In the genomic region with DNA sequence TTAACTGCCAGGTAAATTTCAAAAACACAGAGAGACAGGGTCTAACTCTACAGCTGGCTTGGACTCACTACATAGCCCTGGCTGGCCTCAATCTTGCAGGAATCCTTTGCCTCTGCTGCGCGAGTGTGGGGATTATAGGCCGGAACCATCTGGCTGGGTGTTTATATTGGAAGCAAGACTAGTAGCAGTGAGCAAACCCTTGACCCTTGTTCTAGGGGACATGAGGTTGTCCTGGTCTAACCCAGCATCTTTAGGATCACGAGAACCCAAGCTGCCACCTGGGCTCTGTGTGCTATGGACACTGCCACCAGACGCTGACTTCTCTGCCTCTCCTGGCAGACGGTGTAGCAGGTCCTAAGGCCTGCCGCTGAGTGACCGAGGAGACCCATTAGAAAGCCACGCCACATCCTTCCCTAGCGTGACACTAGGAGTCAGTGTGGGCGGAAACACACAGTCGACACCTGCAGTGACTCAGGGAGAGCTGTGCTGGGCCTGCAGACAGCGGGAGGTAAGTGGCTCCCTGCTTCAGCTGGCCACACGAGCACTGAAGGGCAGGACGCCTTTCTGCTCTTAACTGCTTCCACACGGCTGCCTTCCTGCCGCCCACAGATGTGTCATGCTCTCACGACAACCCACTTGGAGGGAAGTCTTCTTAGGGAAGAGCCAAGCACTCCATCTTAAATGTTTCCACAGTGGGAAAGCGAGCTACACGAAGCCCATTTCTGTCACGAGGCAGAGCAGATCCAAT, we compare ENCODE assay signal across 12 mouse cellular contexts. TPM values are rescaled to one million over a fixed set of nuclear protein-coding genes. Genes with fewer than 3 reads are reported as not detected.
DNase-seq lines count a peak whose midpoint lies in the region; ATAC-seq lines count a peak whose summit lies in the region.
"Had no signal": no experiment of that assay in that cellular context is flagged by ENCODE, and none has a peak within 500 bp of the region (broad histone marks: within the 10 kb centered on the region; RNA-seq: fewer than 3 reads in every experiment).

No protein-coding gene starts in this region.

- peak; percentile 68 for ATAC-seq in megakaryocyte, adult 5-6 weeks (ENCODE audit: poor library complexity, severe bottlenecking)
- ATAC-seq in midbrain, embryonic 14.5 days (ENCODE audit: low FRiP score, low TSS enrichment): no peak
- ATAC-seq in midbrain, embryonic 15.5 days (replicated peaks): no peak
- ATAC-seq: intestine, embryonic 16.5 days; liver, embryonic 12.5 days had no signal

- H3K9me3 ChIP-seq in midbrain, embryonic 14.5 days (ENCODE audit: control insufficient read depth, low read length): no peaks in the 10 kb centered on the region
- H3K9me3 ChIP-seq in midbrain, embryonic 15.5 days: no peaks in the 10 kb centered on the region
- H3K9me3 ChIP-seq: liver, embryonic 12.5 days; neural tube, embryonic 12.5 days had no signal

- H3K27me3 ChIP-seq in midbrain, embryonic 14.5 days (ENCODE audit: control insufficient read depth, insufficient read depth, low read length): no peaks in the 10 kb centered on the region
- H3K27me3 ChIP-seq in midbrain, embryonic 15.5 days (replicated peaks): no peaks in the 10 kb centered on the region
- H3K27me3 ChIP-seq: liver, embryonic 12.5 days; neural tube, embryonic 12.5 days had no signal

- intact Hi-C loops in gastrocnemius, postnatal 14 days (cut with DNase I; ENCODE audit: low total_unique reads): no loop called here

- no peak overlapping the region for H3K9ac ChIP-seq in midbrain, embryonic 14.5 days (replicated peaks; ENCODE audit: low read length)
- H3K9ac ChIP-seq in midbrain, embryonic 15.5 days: no peak overlapping the region
- H3K9ac ChIP-seq: liver, embryonic 12.5 days; neural tube, embryonic 12.5 days had no signal

- H3K4me3 ChIP-seq in midbrain, embryonic 14.5 days (replicated peaks; ENCODE audit: low read depth, low read length): no peak overlapping the region
- no peak overlapping the region for H3K4me3 ChIP-seq in midbrain, embryonic 15.5 days
- H3K4me3 ChIP-seq: erythroblast, embryonic 14.5 days; liver, embryonic 12.5 days; neural tube, embryonic 12.5 days had no signal

- H3K27ac ChIP-seq in midbrain, embryonic 14.5 days (replicated peaks; ENCODE audit: low read depth, low read length): no peak overlapping the region
- no peak overlapping the region for H3K27ac ChIP-seq in midbrain, embryonic 15.5 days
- H3K27ac ChIP-seq: liver, embryonic 12.5 days; neural tube, embryonic 12.5 days had no signal

- H3K4me2 ChIP-seq in midbrain, embryonic 14.5 days (ENCODE audit: low read length): no peak overlapping the region
- H3K4me2 ChIP-seq in midbrain, embryonic 15.5 days: no peak overlapping the region
- H3K4me2 ChIP-seq: liver, embryonic 12.5 days; neural tube, embryonic 12.5 days had no signal

- DNase-seq in gastrocnemius, postnatal 14 days: peak; percentile 24
- DNase-seq in gastrocnemius, adult 8-10 months (ENCODE audit: low spot score in 2 of 2): no peak
- DNase-seq in right cerebral cortex, postnatal 25 days: peak; percentile 28
- no peak for DNase-seq in right cerebral cortex, postnatal 14 days
- DNase-seq in thymus, postnatal 4 days: peak; percentile 57
- DNase-seq in midbrain, embryonic 14.5 days: no peak

- H3K36me3 ChIP-seq in midbrain, embryonic 14.5 days (ENCODE audit: control insufficient read depth, insufficient read depth, low read length): peaks cover 18% of the 10 kb centered on the region
- no peaks in the 10 kb centered on the region; the same call in 1 of the 2 replicates for H3K36me3 ChIP-seq in midbrain, embryonic 15.5 days (replicated peaks)

- no peaks in the 10 kb centered on the region for H3K4me1 ChIP-seq in midbrain, embryonic 14.5 days (ENCODE audit: control insufficient read depth, insufficient read depth, low read length)
- H3K4me1 ChIP-seq in midbrain, embryonic 15.5 days: no peaks in the 10 kb centered on the region; the same call in 1 of the 2 replicates
- H3K4me1 ChIP-seq: neural tube, embryonic 12.5 days had no signal

- 87% methylated on average over 21 of the region's 21 CpGs for WGBS in midbrain, embryonic 14.5 days
- WGBS in midbrain, embryonic 15.5 days: 81% methylated on average over 21 of the region's 21 CpGs

RNA-seq across cellular contexts. Expression of gene Stn1, which starts 10.9 kb away (rescaled TPM):
- total RNA-seq in gastrocnemius, postnatal 14 days (2021): 10 to 100 TPM in 1 of 2 experiments, 1 to 10 TPM in 1; 6.8 to 11.2 TPM
- total RNA-seq in gastrocnemius, adult 8-10 months (2022): 1 to 10 TPM; 3.3 to 4.2 (median 4.0) TPM
- total RNA-seq in megakaryocyte, adult 5-6 weeks (2015): 44.2 and 46.2 TPM in 2 replicates
- 39.2 and 44.9 TPM in 2 replicates for total RNA-seq in megakaryocyte, adult 5-6 weeks (2017)
- 25.0 and 30.4 TPM in 2 replicates for polyA plus RNA-seq in midbrain, embryonic 14.5 days (2014; fragmentation: Nextera tagmentation; extraction: Ambion mirVana)
- 28.3 and 30.8 TPM in 2 replicates for polyA plus RNA-seq in midbrain, embryonic 15.5 days (2015; fragmentation: Nextera tagmentation; extraction: Ambion mirVana)

RNA-seq across cellular contexts. Expression of gene Slk, which starts 53.1 kb away (rescaled TPM):
- total RNA-seq in gastrocnemius, postnatal 14 days (2021): 10 to 100 TPM; 25.6 to 28.4 TPM
- 10 to 100 TPM; 28.2 to 34.9 (median 31.6) TPM for total RNA-seq in gastrocnemius, adult 8-10 months (2022)
- total RNA-seq in megakaryocyte, adult 5-6 weeks (2015): 148 and 150 TPM in 2 replicates
- total RNA-seq in megakaryocyte, adult 5-6 weeks (2017): 262 and 270 TPM in 2 replicates
- 8.9 and 9.4 TPM in 2 replicates for polyA plus RNA-seq in midbrain, embryonic 14.5 days (2014; fragmentation: Nextera tagmentation; extraction: Ambion mirVana)
- polyA plus RNA-seq in midbrain, embryonic 15.5 days (2015; fragmentation: Nextera tagmentation; extraction: Ambion mirVana): 6.1 and 6.2 TPM in 2 replicates

Comparison
In these comparisons a context has a peak if more than half of its experiments do, and no peak if none do; other contexts are left out.
1. DNase-seq: peak in gastrocnemius, postnatal 14 days (single experiment), right cerebral cortex, postnatal 25 days (single experiment) and thymus, postnatal 4 days (single experiment); none in gastrocnemius, adult 8-10 months (0 of 2), right cerebral cortex, postnatal 14 days (single experiment) and midbrain, embryonic 14.5 days (single experiment).
2. RNA of gene Slk, which starts 53.1 kb away (total RNA-seq): 148 to 270 TPM in megakaryocyte, adult 5-6 weeks; 28.2 to 34.9 TPM in gastrocnemius, adult 8-10 months and 25.6 to 28.4 TPM in gastrocnemius, postnatal 14 days; every median in the first group is over 4 times any median in the second.